Mouse (Mus musculus) testis, adult 2 months (tissue): ENCODE results near the gene Mvp. TPM values are rescaled to one million over a fixed set of nuclear protein-coding genes. Genes with fewer than 3 reads are reported as not detected.

Experiments used
- H3K27ac ChIP-seq: fragments of 200-500 bp; 2 replicates; pipeline ENCODE4 v1.5.1; 2012; ENCODE audit warnings: low read depth, low read length; ENCODE audit not compliant: control insufficient read depth, insufficient read depth
- H3K27me3 ChIP-seq: fragments of 200-500 bp; 2 replicates; pipeline ENCODE4 v1.6.1; 2012; ENCODE audit warnings: mild to moderate bottlenecking, low read length, moderate library complexity; ENCODE audit not compliant: control insufficient read depth, insufficient read depth
- H3K36me3 ChIP-seq: fragments of 200-500 bp; 2 replicates; pipeline ENCODE4 v1.6.1; 2012; ENCODE audit warnings: mild to moderate bottlenecking, low read length; ENCODE audit not compliant: control insufficient read depth, insufficient read depth
- H3K4me1 ChIP-seq: fragments of 200-500 bp; 2 replicates; pipeline ENCODE4 v1.6.1; 2012; ENCODE audit warnings: low read length; ENCODE audit not compliant: control insufficient read depth, insufficient read depth
- H3K4me3 ChIP-seq: fragments of 200-500 bp; 2 replicates; pipeline ENCODE4 v1.5.1; 2012; ENCODE audit warnings: low read depth, mild to moderate bottlenecking, low read length, moderate library complexity, mixed read lengths; ENCODE audit not compliant: control insufficient read depth
- CTCF ChIP-seq: fragments of 200-500 bp; IDR thresholded peaks from 2 replicates; pipeline ENCODE4 v1.5.1; 2012; ENCODE audit warnings: low read depth, mild to moderate bottlenecking, inconsistent platforms, low read length, moderate library complexity; ENCODE audit not compliant: control insufficient read depth, insufficient read depth, insufficient replicate concordance
- POLR2A ChIP-seq: fragments of 200-500 bp; IDR thresholded peaks from 2 replicates; pipeline ENCODE4 v1.6.1; 2012; ENCODE audit warnings: low read depth, mild to moderate bottlenecking, inconsistent platforms, low read length, moderate library complexity; ENCODE audit not compliant: control insufficient read depth
- polyA plus RNA-seq: library from polyadenylated mRNA; depleted of rRNA; stranded (reverse); fragments of >200 nt; gene quantifications from 2 replicates; pipeline ENCODE4 v1.2.3, GENCODE M21; 2012

The Mvp gene
- polyA plus RNA-seq, 1 experiment = 3.0 TPM

GRCm38 (mm10) chr7:127022528-127023271, 8.3 kb upstream of the Mvp start:
- TF ChIP-seq POLR2A = no peak
- TF ChIP-seq CTCF = no peak
- Histone ChIP-seq H3K4me1 (peaks cover 29% of the 10 kb centered on the region), H3K27ac (0 out of 2 replicates have a peak overlapping the region, but pooled peaks have one; percentile 10), H3K27me3 (no peaks in the 10 kb centered on the region), H3K36me3 (no peaks in the 10 kb centered on the region), H3K4me3 (no peak overlapping the region; the same call in 1 of the 2 replicates)

- Histone ChIP-seq H3K27ac (peak overlapping the region; percentile 46), H3K4me1 (peaks cover 26% of the 10 kb centered on the region)
Measured at GRCm38 (mm10) chr7:127021563-127022527, 7.4 kb upstream of the Mvp start.

GRCm38 (mm10) chr7:127020901-127021562, 6.6 kb upstream of the Mvp start, which contains the start of the genes Gm42742 and Prrt2:
Gene Gm42742, minus strand, starts transcription at chr7:127021097.
Gene Prrt2, minus strand, starts transcription at chr7:127021211.
- H3K27me3 ChIP-seq = no peaks in the 10 kb centered on the region
- TF ChIP-seq POLR2A = 0 out of 2 replicates have a peak, but pooled peaks have one; percentile 11
- TF ChIP-seq CTCF = no peak
- peak within 1 kb of the TSS; percentile 75 for H3K4me3 ChIP-seq
- no peaks in the 10 kb centered on the region for H3K36me3 ChIP-seq
- peaks cover 32% of the 10 kb centered on the region for H3K4me1 ChIP-seq
- H3K27ac ChIP-seq = peak within 1 kb of the TSS; percentile 46

More at GRCm38 (mm10) chr7:127021563-127022527, 7.4 kb upstream of the Mvp start:
- no peak for TF ChIP-seq CTCF
- TF ChIP-seq POLR2A = no peak; the same call in 1 of the 2 replicates
- Histone ChIP-seq H3K36me3 (no peaks in the 10 kb centered on the region), H3K4me3 (peak overlapping the region; percentile 70), H3K27me3 (no peaks in the 10 kb centered on the region)

- no peaks in the 10 kb centered on the region for H3K27me3 ChIP-seq
- 0 out of 2 replicates have a peak overlapping the region, but pooled peaks have one; percentile 42 for H3K27ac ChIP-seq
- peak overlapping the region; percentile 75 for H3K4me3 ChIP-seq
- H3K4me1 ChIP-seq = peaks cover 34% of the 10 kb centered on the region
- H3K36me3 ChIP-seq = no peaks in the 10 kb centered on the region
- TF ChIP-seq CTCF (no peak), POLR2A (no peak)
Measured at GRCm38 (mm10) chr7:127020491-127020890, 6.1 kb upstream of the Mvp start.

GRCm38 (mm10) chr7:127020031-127020430, 5.6 kb upstream of the Mvp start:
- Histone ChIP-seq H3K27me3 (no peaks in the 10 kb centered on the region), H3K27ac (no peak overlapping the region), H3K36me3 (0 out of 2 replicates have a peak, but pooled peaks cover under 1% of the 10 kb centered on the region), H3K4me3 (no peak overlapping the region), H3K4me1 (peaks cover 29% of the 10 kb centered on the region)
- TF ChIP-seq POLR2A = no peak

- H3K36me3 ChIP-seq = 0 out of 2 replicates have a peak, but pooled peaks cover 1% of the 10 kb centered on the region
- H3K4me3 ChIP-seq = no peak overlapping the region
- no peaks in the 10 kb centered on the region for H3K27me3 ChIP-seq
- TF ChIP-seq POLR2A = no peak
- H3K4me1 ChIP-seq = peaks cover 25% of the 10 kb centered on the region
- no peak overlapping the region for H3K27ac ChIP-seq
Measured at GRCm38 (mm10) chr7:127019306-127019960, 5.0 kb upstream of the Mvp start.
